Mouse (Mus musculus) C2C12 (cell line): ENCODE measurements around the gene Synpr.

ENCODE experiments used
- CTCF ChIP-seq: IDR thresholded peaks from one replicate; pipeline ENCODE4 v1.5.1; 2011; ENCODE audit not compliant: control insufficient read depth, insufficient read depth, insufficient read length
- MAX ChIP-seq: IDR thresholded peaks from one replicate; pipeline ENCODE4 v1.6.1; 2011; ENCODE audit warnings: mild to moderate bottlenecking, control low read depth
- USF1 ChIP-seq: IDR thresholded peaks from one replicate; pipeline ENCODE4 v1.6.1; 2011; ENCODE audit warnings: low read depth, mild to moderate bottlenecking, control low read depth, moderate library complexity

- TF ChIP-seq CTCF, result no peak
- TF ChIP-seq USF1, result no peak
- TF ChIP-seq MAX, result no peak
Observed at GRCm38 (mm10) chr14:13266331-13266730, 18.2 kb upstream of the Synpr start.
